8 mouse cellular contexts compared by ENCODE assay signal in genomic region chr19:53140044-53140803, GRCm38 (mm10). TPM values are rescaled to one million over a fixed set of nuclear protein-coding genes. Genes with fewer than 3 reads are reported as not detected.
DNase-seq lines count a peak whose midpoint lies in the region; ATAC-seq and TF ChIP-seq lines count a peak whose summit lies in the region.

Gene Add3 (plus strand): TSS chr19:53140443.

- DNase-seq in CD4-positive, CD25-positive, alpha-beta regulatory T cell, adult 2 months (ENCODE audit: low read depth, low spot score): peak; percentile 58
- DNase-seq in forebrain, embryonic 10.5 days (ENCODE audit: extremely low spot score, low spot score): peak; percentile 44

- peak within 1 kb of the TSS; percentile 82 for H3K4me2 ChIP-seq in heart, embryonic 12.5 days
- peak within 1 kb of the TSS; percentile 66 for H3K4me2 ChIP-seq in kidney, embryonic 16.5 days (replicated peaks; ENCODE audit: low read depth, low read length)
- H3K4me2 ChIP-seq in limb, embryonic 15.5 days: peak within 1 kb of the TSS; percentile 82
- H3K4me2 ChIP-seq in midbrain, embryonic 16.5 days (ENCODE audit: low read length): peak within 1 kb of the TSS; percentile 95
- H3K4me2 ChIP-seq in stomach, embryonic 15.5 days: peak within 1 kb of the TSS; percentile 74

- H3K27ac ChIP-seq in bone marrow macrophage, adult 2 months (ENCODE audit: insufficient read depth, low read depth, low read length): no peak within 1 kb of the TSS
- H3K27ac ChIP-seq in forebrain, embryonic 10.5 days: peak within 1 kb of the TSS; percentile 87; the same call in 1 of the 2 replicates
- peak within 1 kb of the TSS; percentile 97 for H3K27ac ChIP-seq in heart, embryonic 12.5 days (ENCODE audit: poor library complexity, severe bottlenecking)
- H3K27ac ChIP-seq in kidney, embryonic 16.5 days (ENCODE audit: low read length): peak within 1 kb of the TSS; percentile 92
- peak within 1 kb of the TSS; percentile 93 for H3K27ac ChIP-seq in limb, embryonic 15.5 days
- peak within 1 kb of the TSS; percentile 87 for H3K27ac ChIP-seq in midbrain, embryonic 16.5 days (ENCODE audit: low read length)
- peak within 1 kb of the TSS; percentile 95 for H3K27ac ChIP-seq in stomach, embryonic 15.5 days

- peaks cover 31% of the 10 kb centered on the region for H3K27me3 ChIP-seq in forebrain, embryonic 10.5 days (ENCODE audit: poor library complexity, severe bottlenecking)
- H3K27me3 ChIP-seq in heart, embryonic 12.5 days (replicated peaks): no peaks in the 10 kb centered on the region
- no peaks in the 10 kb centered on the region for H3K27me3 ChIP-seq in kidney, embryonic 16.5 days (ENCODE audit: insufficient read depth, low read length)
- no peaks in the 10 kb centered on the region for H3K27me3 ChIP-seq in limb, embryonic 15.5 days
- no peaks in the 10 kb centered on the region; the same call in 1 of the 2 replicates for H3K27me3 ChIP-seq in midbrain, embryonic 16.5 days (ENCODE audit: control insufficient read depth, insufficient read depth, low read depth, low read length)
- H3K27me3 ChIP-seq in stomach, embryonic 15.5 days (replicated peaks): no peaks in the 10 kb centered on the region

- no peaks in the 10 kb centered on the region for H3K36me3 ChIP-seq in forebrain, embryonic 10.5 days (replicated peaks)
- H3K36me3 ChIP-seq in heart, embryonic 12.5 days: no peaks in the 10 kb centered on the region
- no peaks in the 10 kb centered on the region for H3K36me3 ChIP-seq in kidney, embryonic 16.5 days (ENCODE audit: insufficient read depth, low read length)
- no peaks in the 10 kb centered on the region for H3K36me3 ChIP-seq in limb, embryonic 15.5 days
- H3K36me3 ChIP-seq in midbrain, embryonic 16.5 days (ENCODE audit: control insufficient read depth, insufficient read depth, low read length): no peaks in the 10 kb centered on the region
- H3K36me3 ChIP-seq in stomach, embryonic 15.5 days: no peaks in the 10 kb centered on the region

- no peaks in the 10 kb centered on the region for H3K9me3 ChIP-seq in forebrain, embryonic 10.5 days
- H3K9me3 ChIP-seq in heart, embryonic 12.5 days (replicated peaks): no peaks in the 10 kb centered on the region
- H3K9me3 ChIP-seq in kidney, embryonic 16.5 days (ENCODE audit: low read length): no peaks in the 10 kb centered on the region
- H3K9me3 ChIP-seq in limb, embryonic 15.5 days: no peaks in the 10 kb centered on the region
- no peaks in the 10 kb centered on the region for H3K9me3 ChIP-seq in midbrain, embryonic 16.5 days (replicated peaks; ENCODE audit: control insufficient read depth, low read length, poor library complexity, severe bottlenecking)
- H3K9me3 ChIP-seq in stomach, embryonic 15.5 days: no peaks in the 10 kb centered on the region

- no peak for TF ChIP-seq POLR2A in bone marrow macrophage, adult 2 months (IDR thresholded peaks at IDR 0.05; ENCODE audit: borderline replicate concordance, low read depth, low read length)

- no peak for TF ChIP-seq CTCF in bone marrow macrophage, adult 2 months (IDR thresholded peaks at IDR 0.05; ENCODE audit: low read depth, low read length)

- ATAC-seq in heart, embryonic 12.5 days (ENCODE audit: insufficient number of reproducible peaks, low FRiP score): no peak
- no peak for ATAC-seq in kidney, embryonic 16.5 days (ENCODE audit: low FRiP score, low TSS enrichment)
- no peak for ATAC-seq in limb, embryonic 15.5 days (ENCODE audit: insufficient number of reproducible peaks, low FRiP score, low TSS enrichment, low read depth)
- no peak for ATAC-seq in midbrain, embryonic 16.5 days
- no peak for ATAC-seq in stomach, embryonic 15.5 days (ENCODE audit: insufficient read depth, low FRiP score, low read depth)

- H3K9ac ChIP-seq in heart, embryonic 12.5 days: peak within 1 kb of the TSS; percentile 84
- peak within 1 kb of the TSS; percentile 80 for H3K9ac ChIP-seq in kidney, embryonic 16.5 days (replicated peaks; ENCODE audit: low read length)
- peak within 1 kb of the TSS; percentile 66 for H3K9ac ChIP-seq in limb, embryonic 15.5 days
- H3K9ac ChIP-seq in midbrain, embryonic 16.5 days (ENCODE audit: low read depth, low read length): peak within 1 kb of the TSS; percentile 63
- peak within 1 kb of the TSS; percentile 65; the same call in 1 of the 2 replicates for H3K9ac ChIP-seq in stomach, embryonic 15.5 days

- peak within 1 kb of the TSS; percentile 83 for H3K4me3 ChIP-seq in bone marrow macrophage, adult 2 months (ENCODE audit: insufficient read depth, low read length)
- peak within 1 kb of the TSS; percentile 95 for H3K4me3 ChIP-seq in forebrain, embryonic 10.5 days
- H3K4me3 ChIP-seq in heart, embryonic 12.5 days: peak within 1 kb of the TSS; percentile 96
- peak within 1 kb of the TSS; percentile 96 for H3K4me3 ChIP-seq in kidney, embryonic 16.5 days (ENCODE audit: low read length)
- H3K4me3 ChIP-seq in limb, embryonic 15.5 days: peak within 1 kb of the TSS; percentile 71
- peak within 1 kb of the TSS; percentile 97 for H3K4me3 ChIP-seq in midbrain, embryonic 16.5 days (ENCODE audit: low read depth, low read length)
- peak within 1 kb of the TSS; percentile 100 for H3K4me3 ChIP-seq in stomach, embryonic 15.5 days (replicated peaks)

- WGBS in forebrain, embryonic 10.5 days: 6% methylated on average over 24 of the region's 24 CpGs
- WGBS in heart, embryonic 12.5 days: 7% methylated on average over 24 of the region's 24 CpGs
- WGBS in kidney, embryonic 16.5 days: 4% methylated on average over 24 of the region's 24 CpGs
- 5% methylated on average over 24 of the region's 24 CpGs for WGBS in limb, embryonic 15.5 days
- 5% methylated on average over 24 of the region's 24 CpGs for WGBS in midbrain, embryonic 16.5 days
- WGBS in stomach, embryonic 15.5 days: 7% methylated on average over 24 of the region's 24 CpGs

- peaks cover 6% of the 10 kb centered on the region for H3K4me1 ChIP-seq in bone marrow macrophage, adult 2 months (ENCODE audit: control insufficient read depth, insufficient read depth, low read length)
- H3K4me1 ChIP-seq in forebrain, embryonic 10.5 days: peaks cover 73% of the 10 kb centered on the region
- H3K4me1 ChIP-seq in heart, embryonic 12.5 days (replicated peaks): peaks cover 8% of the 10 kb centered on the region; the same call in 1 of the 2 replicates
- H3K4me1 ChIP-seq in kidney, embryonic 16.5 days (ENCODE audit: insufficient read depth, low read length): peaks cover 24% of the 10 kb centered on the region
- H3K4me1 ChIP-seq in limb, embryonic 15.5 days: peaks cover 35% of the 10 kb centered on the region
- peaks cover 27% of the 10 kb centered on the region for H3K4me1 ChIP-seq in midbrain, embryonic 16.5 days (ENCODE audit: control insufficient read depth, insufficient read depth, low read length)
- peaks cover 13% of the 10 kb centered on the region; the same call in 1 of the 2 replicates for H3K4me1 ChIP-seq in stomach, embryonic 15.5 days

RNA-seq across cellular contexts. Expression of gene Add3, which starts in this region (rescaled TPM):
- polyA plus RNA-seq in bone marrow macrophage, adult 2 months (2012; ENCODE audit: insufficient read depth, insufficient read length, missing spikeins): 21.8 and 25.5 TPM in 2 replicates
- 55.4 and 59.3 TPM in 2 replicates for polyA plus RNA-seq in forebrain, embryonic 10.5 days (2016; fragmentation: Nextera tagmentation; extraction: Ambion mirVana)
- polyA plus RNA-seq in heart, embryonic 12.5 days (2016; fragmentation: Nextera tagmentation; extraction: Ambion mirVana): 154 and 157 TPM in 2 replicates
- polyA plus RNA-seq in kidney, embryonic 16.5 days (2015; fragmentation: Nextera tagmentation; extraction: Ambion mirVana): 85.1 and 87.0 TPM in 2 replicates
- polyA plus RNA-seq in limb, embryonic 15.5 days (2015; fragmentation: Nextera tagmentation; extraction: Ambion mirVana): 97.1 and 98.7 TPM in 2 replicates
- polyA plus RNA-seq in midbrain, embryonic 16.5 days (2015; fragmentation: Nextera tagmentation; extraction: Ambion mirVana): 31.9 and 35.7 TPM in 2 replicates
- polyA plus RNA-seq in stomach, embryonic 15.5 days (2015; fragmentation: Nextera tagmentation; extraction: Ambion mirVana): 89.0 and 96.1 TPM in 2 replicates
